Mouse (Mus musculus): ENCODE data around the gene Gnb1. TPM values are rescaled to one million over a fixed set of nuclear protein-coding genes. Genes with fewer than 3 reads are reported as not detected.

Gene Gnb1
- polyA plus RNA-seq, 1 experiment: 1,603 TPM

DNA sequence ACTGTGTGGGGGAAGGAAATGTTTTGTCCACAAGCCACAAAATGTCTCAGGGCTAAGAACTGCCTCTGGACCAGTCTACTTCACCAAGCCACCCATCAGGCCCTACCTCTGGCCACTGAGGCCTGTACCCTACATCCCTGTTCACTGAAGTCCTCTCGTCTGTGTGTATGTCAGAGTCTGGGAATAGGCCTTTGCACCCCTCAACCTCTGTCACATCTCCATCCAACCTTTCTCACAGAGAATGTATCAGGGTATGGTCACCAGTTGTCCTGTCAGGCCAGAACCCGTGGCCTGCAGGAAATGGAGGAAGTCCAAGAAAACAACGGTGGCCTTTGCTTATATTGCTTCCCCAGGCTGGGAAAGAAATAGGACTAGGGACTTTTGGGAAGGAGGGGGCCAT, 5.6 kb upstream of the Gnb1 start:
- Histone ChIP-seq H3K36me3 (ENCODE audit: control insufficient read depth, insufficient read depth, low read length) (no peaks in the 10 kb centered on the region), H3K27me3 (ENCODE audit: control insufficient read depth, insufficient read depth, low read length) (no peaks in the 10 kb centered on the region), H3K4me1 (ENCODE audit: control insufficient read depth, insufficient read depth, insufficient read length, low read length) (peaks cover 48% of the 10 kb centered on the region), H3K4me3 (ENCODE audit: low read depth, low read length) (no peak overlapping the region), H3K27ac (ENCODE audit: insufficient read depth, low read depth, low read length) (peak overlapping the region; percentile 97)
- WGBS: 76% methylated on average over 3 of the region's 3 CpGs
- no peak for TF ChIP-seq POLR2A (IDR thresholded peaks at IDR 0.05; ENCODE audit: low read depth, low read length)
- TF ChIP-seq CTCF (IDR thresholded peaks at IDR 0.05; ENCODE audit: extremely low read depth, insufficient read length, insufficient replicate concordance, low read depth, low read length): no peak

- no peaks in the 10 kb centered on the region for H3K36me3 ChIP-seq (ENCODE audit: control insufficient read depth, insufficient read depth, low read length)
- peaks cover 41% of the 10 kb centered on the region for H3K4me1 ChIP-seq (ENCODE audit: control insufficient read depth, insufficient read depth, insufficient read length, low read length)
- H3K4me3 ChIP-seq (ENCODE audit: low read depth, low read length): no peak overlapping the region
- WGBS: 29% methylated on average over 3 of the region's 3 CpGs
- H3K27ac ChIP-seq (ENCODE audit: insufficient read depth, low read depth, low read length): peak overlapping the region; percentile 97
- H3K27me3 ChIP-seq (ENCODE audit: control insufficient read depth, insufficient read depth, low read length): no peaks in the 10 kb centered on the region
- no peak for TF ChIP-seq POLR2A (IDR thresholded peaks at IDR 0.05; ENCODE audit: low read depth, low read length)
- no peak for TF ChIP-seq CTCF (IDR thresholded peaks at IDR 0.05; ENCODE audit: extremely low read depth, insufficient read length, insufficient replicate concordance, low read depth, low read length)
Observed at GRCm38 (mm10) chr4:155487746-155488145, 3.4 kb upstream of the Gnb1 start.

GRCm38 (mm10) chr4:155488232-155489025, 2.7 kb upstream of the Gnb1 start:
- H3K4me1 ChIP-seq (ENCODE audit: control insufficient read depth, insufficient read depth, insufficient read length, low read length): peaks cover 41% of the 10 kb centered on the region; the same call in 1 of the 2 replicates

GRCm38 (mm10) chr4:155489101-155489970, 1.8 kb upstream of the Gnb1 start:
- Histone ChIP-seq H3K27ac (ENCODE audit: insufficient read depth, low read depth, low read length) (peak overlapping the region; percentile 96), H3K27me3 (ENCODE audit: control insufficient read depth, insufficient read depth, low read length) (no peaks in the 10 kb centered on the region), H3K36me3 (ENCODE audit: control insufficient read depth, insufficient read depth, low read length) (no peaks in the 10 kb centered on the region), H3K4me1 (ENCODE audit: control insufficient read depth, insufficient read depth, insufficient read length, low read length) (peaks cover 42% of the 10 kb centered on the region; the same call in 1 of the 2 replicates), H3K4me3 (ENCODE audit: low read depth, low read length) (no peak overlapping the region)
- 77% methylated on average over 9 of the region's 9 CpGs for WGBS
- TF ChIP-seq POLR2A (IDR thresholded peaks at IDR 0.05; ENCODE audit: low read depth, low read length) (no peak), CTCF (IDR thresholded peaks at IDR 0.05; ENCODE audit: extremely low read depth, insufficient read length, insufficient replicate concordance, low read depth, low read length) (no peak)

More at GRCm38 (mm10) chr4:155488232-155489025, 2.7 kb upstream of the Gnb1 start:
- 20% methylated on average over 8 of the region's 8 CpGs for WGBS
- Histone ChIP-seq H3K36me3 (ENCODE audit: control insufficient read depth, insufficient read depth, low read length) (no peaks in the 10 kb centered on the region), H3K4me3 (ENCODE audit: low read depth, low read length) (peak overlapping the region; percentile 24), H3K27me3 (ENCODE audit: control insufficient read depth, insufficient read depth, low read length) (no peaks in the 10 kb centered on the region), H3K27ac (ENCODE audit: insufficient read depth, low read depth, low read length) (peak overlapping the region; percentile 97)
- TF ChIP-seq POLR2A (IDR thresholded peaks at IDR 0.05; ENCODE audit: low read depth, low read length) (no peak), CTCF (IDR thresholded peaks at IDR 0.05; ENCODE audit: extremely low read depth, insufficient read length, insufficient replicate concordance, low read depth, low read length) (no peak)

DNA sequence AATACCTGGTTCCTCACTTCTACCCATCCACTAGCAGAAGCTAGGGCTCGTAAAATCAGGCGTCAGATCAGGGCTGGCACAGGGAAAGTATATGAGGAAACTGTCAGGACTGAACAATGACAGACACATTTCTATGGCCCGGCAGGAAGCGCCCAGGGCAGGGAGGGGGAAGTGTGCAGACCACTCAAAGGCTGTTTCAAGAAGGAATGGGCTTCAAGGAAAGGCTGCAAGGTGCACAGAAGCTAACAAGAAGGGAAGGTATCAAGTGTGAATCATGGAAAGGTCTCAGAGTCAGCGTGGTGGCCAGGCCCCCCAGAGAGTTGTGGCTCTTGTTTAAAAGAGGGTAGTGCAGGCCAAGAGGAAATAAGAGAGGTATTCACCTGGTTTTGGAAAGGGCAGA, 705 bp upstream of the Gnb1 start:
- no peak for TF ChIP-seq CTCF (IDR thresholded peaks at IDR 0.05; ENCODE audit: extremely low read depth, insufficient read length, insufficient replicate concordance, low read depth, low read length)
- TF ChIP-seq POLR2A (IDR thresholded peaks at IDR 0.05; ENCODE audit: low read depth, low read length): no peak
- H3K4me1 ChIP-seq (ENCODE audit: control insufficient read depth, insufficient read depth, insufficient read length, low read length): peaks cover 33% of the 10 kb centered on the region; the same call in 1 of the 2 replicates
- WGBS: 10% methylated on average over 5 of the region's 5 CpGs

DNA sequence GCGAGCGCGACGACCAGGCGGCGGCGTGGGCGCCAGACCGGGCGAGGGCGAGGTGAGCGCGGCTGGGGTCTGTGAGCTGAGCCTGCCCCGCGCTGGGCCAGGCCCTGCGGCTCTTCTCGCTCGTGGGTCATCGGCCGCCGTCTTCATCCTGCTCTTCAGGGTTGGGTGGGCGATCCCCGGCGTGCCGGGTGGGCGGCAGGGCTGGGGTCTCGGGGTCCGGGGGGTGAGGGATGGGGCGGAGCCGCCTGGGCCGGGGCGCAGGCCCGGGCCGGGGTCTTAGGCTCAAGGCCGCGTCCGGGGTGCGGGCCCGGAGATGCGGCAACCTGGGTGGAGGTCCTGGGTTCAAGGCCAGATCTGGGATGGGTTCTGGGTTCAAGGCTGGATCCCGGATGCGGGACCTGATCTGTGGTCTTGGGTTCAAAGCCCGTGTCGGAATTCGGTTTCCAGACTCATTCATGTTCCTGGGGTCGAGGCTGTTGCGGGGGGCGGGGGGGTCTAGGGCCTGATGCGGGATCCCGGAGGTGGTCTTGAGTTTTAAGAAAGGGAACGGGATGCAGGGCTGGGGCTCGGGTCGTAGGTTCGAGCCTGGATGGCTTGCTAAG, 469 bp downstream of the Gnb1 start:
- Histone ChIP-seq H3K36me3 (ENCODE audit: control insufficient read depth, insufficient read depth, low read length) (peaks cover 1% of the 10 kb centered on the region; the same call in 1 of the 2 replicates), H3K4me3 (ENCODE audit: low read depth, low read length) (peak overlapping the region; percentile 79), H3K27me3 (ENCODE audit: control insufficient read depth, insufficient read depth, low read length) (no peaks in the 10 kb centered on the region), H3K27ac (ENCODE audit: insufficient read depth, low read depth, low read length) (peak overlapping the region; percentile 77), H3K4me1 (ENCODE audit: control insufficient read depth, insufficient read depth, insufficient read length, low read length) (peaks cover 30% of the 10 kb centered on the region; the same call in 1 of the 2 replicates)
- TF ChIP-seq CTCF (IDR thresholded peaks at IDR 0.05; ENCODE audit: extremely low read depth, insufficient read length, insufficient replicate concordance, low read depth, low read length) (no peak), POLR2A (IDR thresholded peaks at IDR 0.05; ENCODE audit: low read depth, low read length) (no peak)
- under 1% methylated on average over 54 of the region's 54 CpGs for WGBS

More for the DNA sequence above, 705 bp upstream of the Gnb1 start:
- Histone ChIP-seq H3K27ac (ENCODE audit: insufficient read depth, low read depth, low read length) (peak overlapping the region; percentile 96), H3K4me3 (ENCODE audit: low read depth, low read length) (peak overlapping the region; percentile 73), H3K36me3 (ENCODE audit: control insufficient read depth, insufficient read depth, low read length) (no peaks in the 10 kb centered on the region), H3K27me3 (ENCODE audit: control insufficient read depth, insufficient read depth, low read length) (no peaks in the 10 kb centered on the region)
